ENCODE assay signal across 19 mouse cellular contexts in the genomic region with DNA sequence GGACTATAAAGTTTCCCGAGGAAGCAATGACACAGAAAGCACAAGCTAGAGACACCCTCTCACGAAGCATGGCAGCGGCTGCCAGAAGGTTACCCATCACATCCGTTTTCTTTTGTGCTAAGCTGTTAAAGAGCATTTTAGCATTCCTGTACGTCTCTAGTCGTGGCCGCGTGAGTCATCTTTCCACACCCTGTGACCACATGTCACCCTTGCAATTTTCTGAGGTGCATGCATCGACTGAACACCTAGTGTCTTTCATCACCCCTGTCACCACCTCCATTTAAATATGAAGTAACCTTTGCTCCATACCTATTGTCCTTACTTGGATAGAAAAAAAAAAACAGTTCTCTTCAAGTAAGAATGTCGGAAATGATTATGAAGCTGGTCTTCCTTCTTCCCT. TPM values are rescaled to one million over a fixed set of nuclear protein-coding genes. Genes with fewer than 3 reads are reported as not detected.
"Had no signal": no experiment of that assay in that cellular context is flagged by ENCODE, and none has a peak within 500 bp of the region (broad histone marks: within the 10 kb centered on the region; RNA-seq: fewer than 3 reads in every experiment).

No protein-coding gene starts in this region.

- H3K4me2 ChIP-seq: lung, embryonic 14.5 days; midbrain, embryonic 12.5 days; neural tube, embryonic 13.5 days; neural tube, embryonic 15.5 days; stomach, embryonic 15.5 days had no signal

- H3K9ac ChIP-seq: lung, embryonic 14.5 days; midbrain, embryonic 12.5 days; neural tube, embryonic 13.5 days; neural tube, embryonic 15.5 days; stomach, embryonic 15.5 days had no signal

- H3K9me3 ChIP-seq: midbrain, embryonic 10.5 days; midbrain, embryonic 12.5 days; neural tube, embryonic 13.5 days; neural tube, embryonic 15.5 days; stomach, embryonic 15.5 days had no signal

- H3K27ac ChIP-seq: midbrain, embryonic 10.5 days; midbrain, embryonic 12.5 days; neural tube, embryonic 13.5 days; neural tube, embryonic 15.5 days; stomach, embryonic 15.5 days had no signal

- H3K4me1 ChIP-seq: midbrain, embryonic 10.5 days; midbrain, embryonic 12.5 days; neural tube, embryonic 13.5 days; neural tube, embryonic 15.5 days; stomach, embryonic 15.5 days had no signal

- H3K36me3 ChIP-seq: midbrain, embryonic 10.5 days; midbrain, embryonic 12.5 days; neural tube, embryonic 13.5 days; neural tube, embryonic 15.5 days; stomach, embryonic 15.5 days had no signal

- DNase-seq: lung, adult 18-20 months; lung, embryonic 14.5 days; lung, postnatal 10 days; lung, postnatal 4 days; midbrain, embryonic 14.5 days; right cerebral cortex, postnatal 14 days; thymus, adult 2 months; thymus, postnatal 25 days; thymus, postnatal 4 days had no signal

- ATAC-seq: midbrain, embryonic 16.5 days had no signal

- H3K4me3 ChIP-seq: midbrain, embryonic 10.5 days; midbrain, embryonic 12.5 days; myocyte; neural tube, embryonic 13.5 days; neural tube, embryonic 15.5 days; stomach, embryonic 15.5 days had no signal

- H3K27me3 ChIP-seq: midbrain, embryonic 12.5 days; neural tube, embryonic 13.5 days; neural tube, embryonic 15.5 days; stomach, embryonic 15.5 days had no signal

RNA-seq across cellular contexts. Expression of a gene that starts 12.0 kb away (rescaled TPM):
- polyA plus RNA-seq: lung, embryonic 14.5 days; neural tube, embryonic 15.5 days; spleen, adult 2 months had no signal

RNA-seq across cellular contexts. Expression of a gene that starts 59.2 kb away (rescaled TPM):
- polyA plus RNA-seq: midbrain, embryonic 10.5 days; midbrain, embryonic 12.5 days; midbrain, embryonic 14.5 days; midbrain, embryonic 16.5 days; neural tube, embryonic 11.5 days; neural tube, embryonic 13.5 days; neural tube, embryonic 15.5 days; spleen, adult 2 months; testis, adult 2 months had no signal
